In the genomic region with DNA sequence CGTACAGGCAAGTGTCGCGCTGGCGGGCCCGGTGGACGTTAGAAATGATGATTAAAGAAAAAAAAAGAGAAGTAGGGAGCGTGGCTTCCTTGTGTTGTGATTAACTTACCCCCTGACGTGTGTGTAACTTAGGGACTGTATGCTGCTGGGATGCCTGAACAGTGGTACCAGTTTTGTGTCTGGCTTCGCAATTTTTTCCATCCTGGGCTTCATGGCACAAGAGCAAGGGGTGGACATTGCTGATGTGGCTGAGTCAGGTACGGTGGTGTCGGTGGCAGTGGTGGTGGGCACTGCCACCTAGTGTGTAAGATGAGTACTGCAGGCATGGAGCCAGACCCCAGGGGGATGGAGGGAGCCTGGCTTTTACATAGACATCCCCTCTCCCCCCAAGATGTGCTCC, we compare ENCODE assay signal across 9 mouse cellular contexts. TPM values are rescaled to one million over a fixed set of nuclear protein-coding genes. Genes with fewer than 3 reads are reported as not detected.
DNase-seq lines count a peak whose midpoint lies in the region; ATAC-seq and TF ChIP-seq lines count a peak whose summit lies in the region.
"Had no signal": no experiment of that assay in that cellular context is flagged by ENCODE, and none has a peak within 500 bp of the region (broad histone marks: within the 10 kb centered on the region; RNA-seq: fewer than 3 reads in every experiment).

No protein-coding gene starts in this region.

- intact Hi-C loops in left cerebral cortex, adult 2 months (cut with DNase I): loop anchor here (1.0 kb wide), 2 partner anchors 165 to 214 kb away; no protein-coding TSS in a partner anchor

- no peaks in the 10 kb centered on the region for H3K27me3 ChIP-seq in hindbrain, embryonic 14.5 days (ENCODE audit: control insufficient read depth, insufficient read depth, low read length)
- no peaks in the 10 kb centered on the region for H3K27me3 ChIP-seq in limb, embryonic 14.5 days (ENCODE audit: control insufficient read depth, insufficient read depth, low read length)
- no peaks in the 10 kb centered on the region for H3K27me3 ChIP-seq in stomach, embryonic 16.5 days (ENCODE audit: control insufficient read depth, insufficient read depth, low read length)

- DNase-seq in left cerebral cortex, adult 2 months (ENCODE audit: extremely low spot score in 1 of 2, low spot score in 2 of 2): peak; percentile 60 to 72
- no peak for DNase-seq in left cerebral cortex, adult 8-10 months (ENCODE audit: low spot score in 2 of 2)
- DNase-seq in brain, adult 2 months (ENCODE audit: low read depth, low spot score): peak; percentile 61
- peak; percentile 78 for DNase-seq in hindbrain, embryonic 14.5 days (ENCODE audit: low spot score)
- peak; percentile 49 for DNase-seq in limb, embryonic 14.5 days (ENCODE audit: low spot score)
- peak; percentile 6 to 37 for DNase-seq in monocyte, adult 2 months (ENCODE audit: low read depth in 1 of 2, low spot score in 2 of 2)

- H3K27ac ChIP-seq in left cerebral cortex, adult 2 months: peak overlapping the region; percentile 30; the same call in 1 of the 2 replicates
- no peak overlapping the region for H3K27ac ChIP-seq in hindbrain, embryonic 14.5 days
- H3K27ac ChIP-seq in limb, embryonic 14.5 days (replicated peaks; ENCODE audit: low read depth, low read length): no peak overlapping the region
- no peak overlapping the region for H3K27ac ChIP-seq in stomach, embryonic 16.5 days (ENCODE audit: low read length)

- H3K4me1 ChIP-seq in hindbrain, embryonic 14.5 days (replicated peaks; ENCODE audit: control insufficient read depth, insufficient read depth, low read length): no peaks in the 10 kb centered on the region
- no peaks in the 10 kb centered on the region; the same call in 1 of the 2 replicates for H3K4me1 ChIP-seq in limb, embryonic 14.5 days (ENCODE audit: control insufficient read depth, insufficient read depth, low read length)
- peaks cover 26% of the 10 kb centered on the region for H3K4me1 ChIP-seq in stomach, embryonic 16.5 days (ENCODE audit: control insufficient read depth, insufficient read depth, low read length)

- H3K4me3 ChIP-seq in left cerebral cortex, adult 2 months: no peak overlapping the region
- H3K4me3 ChIP-seq in hindbrain, embryonic 14.5 days (replicated peaks; ENCODE audit: low read length): no peak overlapping the region
- H3K4me3 ChIP-seq in limb, embryonic 14.5 days (replicated peaks; ENCODE audit: low read length): no peak overlapping the region
- H3K4me3 ChIP-seq in stomach, embryonic 16.5 days (replicated peaks; ENCODE audit: low read length): no peak overlapping the region
- H3K4me3 ChIP-seq: erythroblast, embryonic 14.5 days had no signal

- no peak for TF ChIP-seq POLR2A in limb, embryonic 14.5 days (IDR thresholded peaks at IDR 0.05; ENCODE audit: borderline replicate concordance, extremely low read depth, insufficient read depth, insufficient read length)

- ATAC-seq in erythroid progenitor cell, adult 5-6 weeks (replicated peaks; ENCODE audit: low FRiP score, poor library complexity, severe bottlenecking): peak; percentile 61
- peak; percentile 67 for ATAC-seq in hindbrain, embryonic 14.5 days (ENCODE audit: low FRiP score)
- peak; percentile 76 for ATAC-seq in limb, embryonic 14.5 days (ENCODE audit: low FRiP score, low read depth)
- peak; percentile 23; the same call in 1 of the 2 replicates for ATAC-seq in stomach, embryonic 16.5 days (ENCODE audit: insufficient read depth, low FRiP score)

- peaks cover 94% of the 10 kb centered on the region for H3K36me3 ChIP-seq in hindbrain, embryonic 14.5 days (replicated peaks; ENCODE audit: control insufficient read depth, insufficient read depth)
- peaks cover 74% of the 10 kb centered on the region for H3K36me3 ChIP-seq in limb, embryonic 14.5 days (ENCODE audit: control insufficient read depth, insufficient read depth, low read length)
- H3K36me3 ChIP-seq in stomach, embryonic 16.5 days (ENCODE audit: control insufficient read depth, insufficient read depth, low read length): peaks cover 11% of the 10 kb centered on the region; the same call in 1 of the 2 replicates

- WGBS in hindbrain, embryonic 14.5 days: 63% methylated on average over 11 of the region's 11 CpGs
- 66% methylated on average over 11 of the region's 11 CpGs for WGBS in limb, embryonic 14.5 days
- WGBS in stomach, embryonic 16.5 days: 60% methylated on average over 11 of the region's 11 CpGs

- H3K9ac ChIP-seq in hindbrain, embryonic 14.5 days: no peak overlapping the region
- no peak overlapping the region for H3K9ac ChIP-seq in limb, embryonic 14.5 days (ENCODE audit: low read depth, low read length, severe bottlenecking)
- H3K9ac ChIP-seq in stomach, embryonic 16.5 days (ENCODE audit: low read length): no peak overlapping the region

- no peaks in the 10 kb centered on the region for H3K9me3 ChIP-seq in hindbrain, embryonic 14.5 days (ENCODE audit: control insufficient read depth, low read length)
- H3K9me3 ChIP-seq in limb, embryonic 14.5 days (ENCODE audit: control insufficient read depth, low read length): no peaks in the 10 kb centered on the region
- no peaks in the 10 kb centered on the region for H3K9me3 ChIP-seq in stomach, embryonic 16.5 days (replicated peaks; ENCODE audit: control insufficient read depth, low read length)

- peak; percentile 99 for TF ChIP-seq CTCF in left cerebral cortex, adult 2 months (IDR thresholded peaks at IDR 0.05)

- H3K4me2 ChIP-seq in hindbrain, embryonic 14.5 days (replicated peaks): no peak overlapping the region
- H3K4me2 ChIP-seq in limb, embryonic 14.5 days (replicated peaks; ENCODE audit: low read depth, low read length, severe bottlenecking): no peak overlapping the region
- H3K4me2 ChIP-seq in stomach, embryonic 16.5 days (ENCODE audit: low read depth, low read length): no peak overlapping the region

RNA-seq across cellular contexts. Expression of gene Slc6a6, which starts 57.2 kb away (rescaled TPM):
- 100 to 1,000 TPM; 127 to 147 TPM for total RNA-seq in left cerebral cortex, adult 2 months (2021)
- 100 to 1,000 TPM; 154 to 181 (median 168) TPM for total RNA-seq in left cerebral cortex, adult 8-10 months (2022)
- total RNA-seq in erythroid progenitor cell, adult 5-6 weeks (2015; ENCODE audit: low replicate concordance): 25.6 and 25.9 TPM in 2 replicates
- 9.8 and 10.9 TPM in 2 replicates for total RNA-seq in erythroid progenitor cell, adult 5-6 weeks (2017; ENCODE audit: low replicate concordance)
- 91.6 and 98.5 TPM in 2 replicates for polyA plus RNA-seq in hindbrain, embryonic 14.5 days (2014; fragmentation: Nextera tagmentation; extraction: Ambion mirVana)
- polyA plus RNA-seq in limb, embryonic 14.5 days (2012; rRNA removed): 43.3 and 54.4 TPM in 2 replicates
- 41.2 and 44.2 TPM in 2 replicates for polyA plus RNA-seq in limb, embryonic 14.5 days (2014; fragmentation: Nextera tagmentation; extraction: Ambion mirVana)
- polyA plus RNA-seq in stomach, embryonic 16.5 days (2015; fragmentation: Nextera tagmentation; extraction: Ambion mirVana): 54.4 and 59.5 TPM in 2 replicates

Comparison
In these comparisons a context has a peak if more than half of its experiments do, and no peak if none do; other contexts are left out.
1. DNase-seq: peak in left cerebral cortex, adult 2 months (2 of 2), brain, adult 2 months (single experiment), hindbrain, embryonic 14.5 days (single experiment), limb, embryonic 14.5 days (single experiment) and monocyte, adult 2 months (2 of 2); none in left cerebral cortex, adult 8-10 months (0 of 2).
2. ATAC-seq: peak in every context shown above with its lines; median percentile 76 in limb, embryonic 14.5 days; 67 in hindbrain, embryonic 14.5 days; 61 in erythroid progenitor cell, adult 5-6 weeks; 23 in stomach, embryonic 16.5 days.
3. RNA of gene Slc6a6, which starts 57.2 kb away (total RNA-seq): 154 to 181 TPM in left cerebral cortex, adult 8-10 months and 127 to 147 TPM in left cerebral cortex, adult 2 months; 9.8 to 25.9 TPM in erythroid progenitor cell, adult 5-6 weeks; every median in the first group is over 4 times any median in the second.